Mouse (Mus musculus) ES-E14 (cell line): Measurements from ENCODE around the gene Slc35b2.

Experiments used
- CHD2 ChIP-seq: IDR thresholded peaks from 2 replicates; pipeline ENCODE4 v1.6.1; 2014; ENCODE audit warnings: mild to moderate bottlenecking, low read depth, low read length, inconsistent platforms
- HCFC1 ChIP-seq: IDR thresholded peaks from 2 replicates; pipeline ENCODE4 v1.6.1; 2012; ENCODE audit warnings: low read length, inconsistent platforms, borderline replicate concordance; ENCODE audit not compliant: insufficient read depth
- MAFK ChIP-seq: IDR thresholded peaks from 2 replicates; pipeline ENCODE4 v1.6.1; 2014; ENCODE audit warnings: mild to moderate bottlenecking, low read depth, low read length, inconsistent platforms; ENCODE audit not compliant: insufficient read depth
- ZNF384 ChIP-seq: IDR thresholded peaks from 2 replicates; pipeline ENCODE4 v1.6.1; 2012; ENCODE audit warnings: low read depth, low read length, inconsistent platforms

DNA sequence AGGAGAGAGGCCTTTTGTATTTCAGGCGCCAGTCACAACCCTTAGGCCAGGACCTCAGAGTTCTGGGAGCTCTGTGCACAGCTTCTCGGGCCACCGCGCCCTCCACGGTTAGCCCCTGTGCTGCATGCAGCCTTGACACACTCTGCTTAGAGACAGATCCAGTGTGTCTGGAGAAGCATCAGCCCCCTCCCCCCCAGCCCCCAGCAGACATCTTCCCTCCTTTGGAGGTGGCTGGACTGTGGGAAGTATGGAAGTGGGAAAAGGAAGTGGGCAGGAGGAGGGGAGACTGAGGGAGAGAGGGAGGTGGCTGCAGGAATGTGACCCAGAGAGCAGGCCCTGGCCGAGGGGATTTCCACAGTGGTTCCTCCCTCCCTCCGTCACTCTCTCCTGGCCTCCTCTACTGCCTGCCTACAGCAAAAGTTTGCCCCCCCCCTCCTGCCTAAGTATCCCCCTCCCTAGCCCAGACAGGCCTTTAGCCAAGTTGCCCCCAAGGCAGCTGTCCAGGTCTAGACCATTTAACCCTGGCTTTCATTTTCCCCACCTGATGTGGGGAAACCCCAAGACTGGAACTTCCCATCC is 6.3 kb upstream of the Slc35b2 start:
- TF ChIP-seq ZNF384 (no peak), HCFC1 (no peak), MAFK (no peak), CHD2 (no peak)
